Mouse (Mus musculus) myocyte (in vitro differentiated cells): ENCODE measurements around the gene Ptprd.

Experiments
- CEBPB ChIP-seq: IDR thresholded peaks from 2 replicates; pipeline ENCODE4 v1.6.1; 2011; ENCODE audit warnings: mild to moderate bottlenecking, moderate library complexity; ENCODE audit not compliant: poor library complexity, insufficient read depth, severe bottlenecking
- E2F4 ChIP-seq: IDR thresholded peaks from one replicate; pipeline ENCODE4 v1.6.1; 2011; ENCODE audit warnings: mild to moderate bottlenecking, control low read depth, moderate library complexity; ENCODE audit not compliant: insufficient read depth
- MAX ChIP-seq: IDR thresholded peaks from one replicate; pipeline ENCODE4 v1.6.1; 2011; ENCODE audit warnings: low read depth, mild to moderate bottlenecking, control low read depth
- MYOD1 ChIP-seq, 3 experiments: IDR thresholded peaks; one replicate each; pipeline ENCODE4 v1.6.1; 2011; ENCODE audit warnings: control low read depth in 2 of 3, low read depth in 2 of 3, mild to moderate bottlenecking in 2 of 3, moderate library complexity in 1 of 3; ENCODE audit not compliant: insufficient read length in 2 of 3, control insufficient read depth in 1 of 3
- MYOG ChIP-seq, 3 experiments: IDR thresholded peaks; one replicate each; pipeline ENCODE4 v1.6.1; 2011; ENCODE audit warnings: control low read depth in 2 of 3, low read depth in 2 of 3, mild to moderate bottlenecking in 2 of 3; ENCODE audit not compliant: insufficient read length in 2 of 3, control insufficient read depth in 1 of 3, insufficient read depth in 1 of 3
- POLR2A ChIP-seq: IDR thresholded peaks from one replicate; pipeline ENCODE4 v1.6.1; 2011; ENCODE audit warnings: low read depth, mild to moderate bottlenecking, control low read depth, moderate library complexity; ENCODE audit not compliant: insufficient read length
- POLR2AphosphoS2 ChIP-seq: IDR thresholded peaks from one replicate; pipeline ENCODE4 v1.6.1; 2011; ENCODE audit warnings: low read depth, control low read depth; ENCODE audit not compliant: insufficient read length
- REST ChIP-seq: IDR thresholded peaks from one replicate; pipeline ENCODE4 v1.6.1; 2011; ENCODE audit warnings: mild to moderate bottlenecking, control low read depth, moderate library complexity; ENCODE audit not compliant: insufficient read depth, insufficient read length
- SRF ChIP-seq: IDR thresholded peaks from one replicate; pipeline ENCODE4 v1.6.1; 2011; ENCODE audit warnings: low read depth; ENCODE audit not compliant: control insufficient read depth, insufficient read length
- TCF12 ChIP-seq: IDR thresholded peaks from one replicate; pipeline ENCODE4 v1.6.1; 2011; ENCODE audit warnings: mild to moderate bottlenecking, control low read depth; ENCODE audit not compliant: poor library complexity, insufficient read depth, severe bottlenecking
- TCF3 ChIP-seq: IDR thresholded peaks from one replicate; pipeline ENCODE4 v1.6.1; 2011; ENCODE audit warnings: low read depth, control low read depth; ENCODE audit not compliant: insufficient read length
- USF1 ChIP-seq: IDR thresholded peaks from one replicate; pipeline ENCODE4 v1.6.1; 2011; ENCODE audit warnings: low read depth, mild to moderate bottlenecking, control low read depth, moderate library complexity

DNA sequence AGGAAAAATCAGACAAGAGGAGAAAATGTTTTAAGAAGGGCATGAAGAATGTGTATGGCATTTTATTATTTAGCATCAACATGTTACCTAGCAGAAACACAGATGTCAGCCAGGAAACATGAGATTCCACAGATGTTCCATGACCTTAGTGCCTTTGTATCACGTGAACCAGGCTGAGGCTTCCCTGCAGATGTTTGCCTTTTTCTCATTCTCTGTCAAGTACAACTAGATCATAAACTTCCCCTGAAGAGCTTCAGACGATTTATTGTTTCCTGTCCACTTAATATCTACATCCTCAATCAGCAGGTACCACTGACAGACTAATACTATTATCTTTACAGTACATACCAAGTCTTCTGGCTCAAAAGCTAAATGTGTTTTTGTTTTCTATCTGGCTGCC lies 1605.0 kb downstream of the Ptprd start:
- TF ChIP-seq POLR2AphosphoS2 = no peak
- TF ChIP-seq MAX = no peak
- no peak for TF ChIP-seq MYOD1 (IDR thresholded peaks at IDR 0.05; ENCODE audit: control insufficient read depth in 1 of 3, insufficient read length in 2 of 3, low read depth in 2 of 3)
- no peak for TF ChIP-seq MYOG (IDR thresholded peaks at IDR 0.05; ENCODE audit: control insufficient read depth in 1 of 3, insufficient read depth in 1 of 3, insufficient read length in 2 of 3, low read depth in 2 of 3)
- TF ChIP-seq CEBPB = no peak
- no peak for TF ChIP-seq POLR2A
- no peak for TF ChIP-seq USF1
- no peak for TF ChIP-seq E2F4
- no peak for TF ChIP-seq TCF12
- TF ChIP-seq REST = no peak
- TF ChIP-seq SRF = no peak
- TF ChIP-seq TCF3 = no peak
